Mouse (Mus musculus): ENCODE measurements at regions not wholly inside any gene's neighbourhood (a gene's known extent, or its start where the extent isn't known, plus 50 kb on each side); places are given as distances from the start of the nearest gene placed in this dataset.
"Not testable (repeated sequence)": the region's sequence is repeated elsewhere in the genome, so short reads cannot be mapped to it uniquely, and the experiment has no call there.

DNA sequence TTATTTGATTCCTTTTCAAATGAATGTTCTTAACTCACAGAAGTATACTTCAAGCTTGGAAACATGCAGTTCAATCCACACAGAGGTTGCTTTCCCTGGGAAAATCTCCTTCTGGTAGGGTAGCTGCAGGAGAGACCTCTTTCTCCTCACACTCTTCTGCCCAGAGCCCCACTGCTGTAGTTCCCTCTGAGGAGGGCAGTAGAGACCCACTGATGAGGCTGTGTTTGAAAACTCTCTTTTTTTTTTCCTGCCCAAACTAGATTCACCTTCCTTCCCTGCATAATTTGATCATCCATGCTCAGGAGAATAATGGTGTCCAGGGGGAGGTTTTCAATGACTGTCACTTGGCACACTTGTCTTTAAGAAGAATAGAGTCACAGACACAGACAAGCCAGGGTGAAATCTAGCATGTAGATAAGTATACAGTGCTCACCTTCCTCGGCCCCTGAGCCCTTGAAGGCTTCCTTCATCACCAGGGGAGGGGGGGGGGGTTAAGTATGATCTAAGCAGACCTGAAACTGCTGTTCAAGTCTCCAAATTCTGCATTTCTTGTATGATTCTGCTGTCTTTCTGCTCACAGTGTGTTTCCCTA is 457.3 kb upstream of the Nrsn1 start:
- DNase-seq (ENCODE audit: low spot score in 2 of 2), result no peak

DNA sequence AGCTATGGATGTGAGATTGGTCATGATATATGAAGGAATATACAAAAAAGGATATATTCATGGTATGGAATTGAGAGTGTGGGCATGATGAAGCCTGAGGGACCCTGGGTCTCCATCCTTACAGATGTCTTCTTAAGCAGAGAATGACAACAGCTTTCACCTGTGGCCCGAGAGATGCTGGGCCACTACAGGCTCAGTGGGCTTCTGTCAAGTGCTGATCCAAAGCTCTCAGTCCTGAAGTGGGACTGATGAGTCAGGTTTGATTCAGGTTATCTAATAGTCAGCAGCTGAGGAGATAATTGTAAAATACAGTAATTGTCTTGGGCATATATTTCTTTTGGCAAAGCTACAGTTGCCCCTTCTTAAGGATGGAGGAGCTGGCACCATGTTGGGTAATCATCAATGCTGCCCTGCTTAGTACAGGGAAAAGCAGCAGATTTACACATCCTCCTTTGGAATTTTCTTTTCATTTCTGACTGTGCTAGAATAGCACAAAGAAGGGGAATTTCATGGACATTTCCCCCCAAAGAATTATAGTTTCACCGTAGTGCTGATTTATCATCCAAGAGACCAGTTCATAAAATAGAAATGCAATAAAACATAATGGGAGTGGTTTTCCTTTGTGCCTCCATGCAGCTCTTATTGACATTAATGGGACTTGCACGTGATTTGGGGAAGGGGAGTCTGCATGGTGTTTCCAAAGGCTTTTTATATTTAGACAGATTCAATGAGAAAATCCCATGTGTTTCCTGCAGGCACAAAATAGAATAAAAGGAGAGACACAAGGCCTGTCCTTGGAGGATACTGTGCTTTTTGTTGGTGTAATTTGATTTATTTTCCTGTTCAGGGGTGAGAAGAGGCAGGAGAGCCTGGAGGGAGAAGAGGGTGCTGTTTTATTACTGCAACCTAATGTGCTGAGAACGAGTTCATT is 452.6 kb upstream of the Nrsn1 start:
- no peak for DNase-seq (ENCODE audit: low spot score in 2 of 2)

DNA sequence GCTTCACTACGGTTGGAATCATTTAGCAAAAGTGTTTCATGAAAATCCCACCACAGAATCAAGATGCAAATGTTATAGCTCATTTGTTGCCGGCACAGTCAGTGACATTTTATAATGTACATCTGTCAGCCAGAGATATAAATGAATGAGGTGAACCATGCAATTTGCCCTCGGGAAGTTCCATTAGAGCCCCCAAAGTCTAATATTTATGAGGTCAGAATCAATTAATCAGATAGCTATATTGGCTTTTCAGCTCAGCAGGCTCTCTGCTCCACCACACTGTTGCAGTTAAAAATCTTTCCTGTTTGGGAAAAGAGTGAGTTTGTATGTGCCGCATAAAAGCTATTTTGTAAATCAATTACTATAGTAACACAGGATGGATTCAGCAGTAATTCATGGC is 430.7 kb upstream of the Nrsn1 start:
- DNase-seq (ENCODE audit: low spot score in 2 of 2), result no peak

DNA sequence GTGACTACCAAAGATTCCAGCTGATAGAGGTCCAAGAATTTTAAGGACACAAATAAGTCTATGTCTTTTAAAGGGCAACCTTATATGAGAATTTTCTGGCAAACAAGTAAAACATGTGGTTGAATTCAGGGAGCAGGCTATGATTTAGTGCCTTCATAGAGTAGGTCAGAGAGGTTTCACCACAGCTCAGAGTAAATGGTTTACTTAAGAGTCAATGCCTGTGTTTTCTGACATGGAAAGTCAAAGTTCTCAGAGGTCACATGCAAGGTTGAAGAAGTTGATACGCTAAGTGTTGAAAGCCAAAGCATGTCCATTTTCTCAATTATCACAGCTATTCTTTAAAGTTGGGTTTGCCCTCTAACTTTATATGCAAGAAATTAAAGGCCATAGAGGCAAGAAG is 425.7 kb upstream of the Nrsn1 start:
- no peak for DNase-seq (ENCODE audit: low spot score in 2 of 2)

- DNase-seq (ENCODE audit: low spot score in 2 of 2), result no peak
These were observed 424.8 kb upstream of the Nrsn1 start for GRCm38 (mm10) chr13:25695017-25695604.

DNA sequence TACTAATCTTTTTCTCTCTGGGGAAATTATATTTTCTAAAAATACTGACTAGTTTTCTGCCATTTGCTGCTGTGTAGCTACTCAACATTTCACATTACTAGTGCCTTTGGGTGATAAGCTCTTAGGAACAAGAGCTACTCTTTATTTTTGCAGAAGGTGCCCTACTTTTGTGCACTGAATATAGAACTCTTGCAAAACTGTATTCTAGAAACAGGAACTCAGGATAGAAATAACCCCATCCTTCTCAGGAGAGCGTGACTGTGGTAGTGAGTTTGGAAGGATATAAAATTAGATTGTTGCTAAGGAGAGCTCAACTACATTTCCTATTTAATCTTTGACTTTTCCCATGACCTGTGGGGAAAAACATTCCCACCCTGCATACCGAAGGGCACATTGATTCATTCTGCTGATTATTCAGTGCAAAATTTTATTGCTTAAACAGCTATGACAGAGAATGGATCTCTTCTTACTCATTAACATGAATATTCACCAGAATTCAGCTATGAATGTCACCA is 408.0 kb upstream of the Nrsn1 start:
- DNase-seq (ENCODE audit: low spot score in 2 of 2), result no peak

DNA sequence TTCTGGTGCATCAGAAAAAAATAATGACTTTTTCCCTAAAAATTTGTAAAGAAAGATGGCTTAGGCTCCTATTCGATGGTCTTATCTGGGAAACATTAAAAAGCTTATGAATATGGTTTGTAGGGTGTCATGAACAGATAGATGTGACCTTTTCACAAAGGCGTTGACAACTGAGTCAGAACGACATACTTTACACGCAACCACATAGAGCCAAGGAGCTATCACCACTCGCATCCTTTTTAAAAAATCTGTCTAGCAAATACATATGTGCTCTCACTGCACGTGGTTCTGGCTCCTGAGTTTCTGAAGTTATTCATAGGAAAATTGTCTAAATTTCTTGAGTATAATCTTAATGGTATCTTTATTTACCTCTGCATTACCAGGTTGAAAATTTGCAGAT is 404.9 kb upstream of the Nrsn1 start:
- no peak for DNase-seq (ENCODE audit: low spot score in 2 of 2)

GRCm38 (mm10) chr13:25666022-25666421 is 395.7 kb upstream of the Nrsn1 start:
- no peak for DNase-seq (ENCODE audit: low spot score in 2 of 2)

DNA sequence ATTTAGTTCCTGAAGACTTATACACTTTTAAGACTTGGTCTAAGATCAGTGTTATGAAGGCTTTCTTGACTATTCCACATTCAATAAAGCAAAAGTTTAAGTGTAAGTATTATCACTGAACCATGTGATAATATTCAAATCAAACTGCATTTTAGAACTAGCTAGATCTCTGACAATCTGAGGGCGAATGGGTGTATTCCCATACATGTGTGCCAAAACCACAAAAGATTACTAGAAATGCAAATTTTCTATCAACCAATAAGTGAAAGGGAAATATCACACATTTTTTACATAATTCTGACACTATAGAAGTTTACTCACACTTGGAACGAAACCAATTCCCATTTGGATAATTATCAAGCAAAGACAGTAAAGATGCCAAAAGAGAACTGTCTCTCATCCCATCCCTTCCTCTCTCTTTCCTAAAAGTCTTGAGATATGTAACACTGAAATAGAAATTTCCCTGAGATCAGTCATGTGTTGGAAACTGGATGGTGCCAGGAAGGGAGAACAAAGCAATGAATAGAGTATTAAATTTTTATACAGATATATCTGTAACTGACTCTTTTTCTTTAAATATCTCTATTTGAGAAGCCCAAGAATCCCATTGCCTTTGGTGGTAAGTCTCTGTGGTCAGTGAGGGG is 394.8 kb upstream of the Nrsn1 start:
- no peak for DNase-seq (ENCODE audit: low spot score in 2 of 2)

DNA sequence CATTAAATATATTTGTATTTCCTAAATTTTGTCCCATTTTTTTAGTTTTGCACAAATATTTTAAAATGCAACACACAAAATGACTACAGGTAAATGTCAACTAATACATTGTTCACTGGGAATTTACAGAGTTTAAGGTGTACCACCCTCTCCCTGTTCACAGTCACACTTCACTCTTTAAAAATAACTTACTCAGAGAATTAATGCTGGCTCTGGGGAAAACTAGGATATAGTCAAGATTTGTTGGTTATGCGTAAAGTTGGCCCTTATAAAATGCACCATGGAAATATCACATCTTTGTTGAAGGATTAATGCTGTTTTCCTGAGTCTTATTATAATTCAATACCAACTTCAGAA is 378.1 kb upstream of the Nrsn1 start:
- no peak for DNase-seq (ENCODE audit: low spot score in 2 of 2)

DNA sequence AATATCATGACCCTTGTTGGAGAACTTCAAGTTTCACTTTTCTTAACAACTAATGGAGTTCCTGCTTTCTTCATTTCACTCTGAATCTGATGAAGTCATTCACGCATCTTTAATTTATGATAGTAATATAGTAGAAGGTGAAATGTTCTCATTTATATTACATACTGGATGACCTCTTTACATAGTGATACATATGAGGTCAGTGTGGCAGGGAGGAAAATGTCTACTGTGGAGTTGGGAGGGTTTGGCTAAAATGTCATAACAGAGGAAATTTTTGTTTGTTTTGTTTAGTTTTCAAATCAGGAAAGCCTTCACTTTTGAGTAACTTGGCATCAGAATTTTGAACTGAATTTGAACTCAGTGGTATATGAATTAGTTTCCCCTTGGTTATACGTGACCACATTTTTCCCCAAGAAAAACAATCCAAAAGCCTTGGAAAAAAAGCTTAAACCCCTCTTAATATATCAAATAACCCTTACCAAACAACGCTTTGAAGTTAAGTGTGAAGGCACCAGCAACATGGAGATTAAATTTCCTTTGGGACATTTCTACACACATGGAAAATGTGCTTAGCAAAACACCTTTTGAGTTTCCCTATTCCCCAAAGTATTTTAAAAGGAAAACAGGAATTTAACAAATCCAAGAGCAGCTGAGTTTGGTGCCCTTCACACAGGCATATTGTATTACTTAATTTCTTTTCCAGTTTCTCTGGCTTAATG is 377.6 kb upstream of the Nrsn1 start:
- no peak for DNase-seq (ENCODE audit: low spot score in 2 of 2)

DNA sequence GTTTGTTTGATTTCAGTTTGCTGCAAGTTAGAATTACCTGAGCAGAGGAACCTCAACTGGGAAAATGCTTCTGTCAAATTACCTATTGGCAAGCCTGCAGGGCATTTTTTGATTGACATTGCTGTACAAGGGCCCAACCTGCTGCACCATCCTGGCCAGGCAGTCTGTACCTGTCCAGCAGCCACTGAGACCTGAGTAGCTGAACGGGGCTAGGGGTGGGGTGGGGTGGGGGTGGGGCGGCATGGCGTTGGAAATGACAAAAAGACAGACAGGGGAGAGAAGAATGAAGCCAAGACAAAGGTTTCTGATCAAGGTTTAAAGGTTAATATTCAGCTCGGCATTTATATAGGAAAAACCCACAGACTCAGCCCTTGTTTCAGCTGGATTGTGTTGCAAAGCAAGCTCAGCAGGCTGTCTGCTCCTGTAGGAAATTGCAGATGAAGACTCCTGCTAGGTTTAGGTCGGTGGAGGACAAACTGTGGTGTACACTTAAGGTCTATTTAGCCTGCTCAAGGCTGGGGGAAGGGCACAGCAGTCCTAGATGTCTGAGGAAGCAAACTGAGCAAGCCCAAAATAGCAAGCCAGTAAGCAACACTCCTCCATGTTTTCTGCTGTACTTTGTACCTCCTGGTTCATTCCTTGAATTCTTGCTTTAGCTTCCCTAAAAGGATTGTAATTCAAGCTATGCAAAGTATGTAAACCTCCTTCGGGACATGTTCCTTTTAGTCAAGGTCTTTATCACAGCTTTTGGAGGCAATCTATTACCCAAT is 369.4 kb upstream of the Nrsn1 start:
- DNase-seq (ENCODE audit: low spot score in 2 of 2), result no peak

DNA sequence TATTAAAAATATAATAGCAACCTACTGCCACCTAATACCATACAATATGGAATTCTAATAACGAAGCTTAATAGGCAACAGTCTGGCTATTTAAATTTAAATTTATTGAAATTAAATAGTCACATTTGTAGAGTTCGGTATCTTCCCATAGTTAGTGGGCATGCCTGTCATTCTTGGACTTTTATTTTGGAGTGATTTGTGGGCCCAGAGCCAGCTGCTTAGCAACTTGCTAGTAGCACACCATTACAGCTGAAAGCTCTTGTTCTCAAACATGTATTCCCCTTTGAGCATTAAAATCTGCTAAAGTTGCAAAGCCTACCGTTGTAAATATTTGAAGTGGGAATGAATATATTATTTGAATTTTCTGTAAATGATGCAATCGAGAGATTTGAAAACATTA is 359.2 kb upstream of the Nrsn1 start:
- no peak for DNase-seq (ENCODE audit: low spot score in 2 of 2)

GRCm38 (mm10) chr13:25617578-25617977 is 347.3 kb upstream of the Nrsn1 start:
- DNase-seq (ENCODE audit: low spot score in 2 of 2), result no peak

GRCm38 (mm10) chr13:25611986-25612385 is 341.7 kb upstream of the Nrsn1 start:
- no peak for DNase-seq (ENCODE audit: low spot score in 2 of 2)

GRCm38 (mm10) chr13:25609641-25610040 is 339.3 kb upstream of the Nrsn1 start:
- no peak for DNase-seq (ENCODE audit: low spot score in 2 of 2)

DNA sequence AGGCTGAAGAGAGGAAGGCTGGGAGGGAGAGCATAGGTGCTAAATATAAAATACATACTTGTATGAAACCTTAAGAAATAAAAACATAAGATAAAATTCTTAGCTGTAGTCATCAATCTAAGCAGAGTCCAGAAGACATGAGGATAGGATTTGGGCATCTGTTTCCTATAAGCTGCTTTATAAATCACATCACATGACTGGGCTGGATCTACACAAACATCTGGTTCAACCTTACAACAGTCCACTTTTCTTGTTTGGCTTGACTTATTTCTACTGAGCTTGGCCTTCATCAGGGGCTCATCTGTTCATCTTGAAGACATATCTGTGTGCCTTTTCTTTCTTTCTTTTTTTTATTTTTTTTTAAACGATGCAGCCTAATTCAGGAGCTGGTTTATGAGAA is 338.9 kb upstream of the Nrsn1 start:
- DNase-seq (ENCODE audit: low spot score in 2 of 2), result no peak

GRCm38 (mm10) chr13:25601351-25601750 is 331.0 kb upstream of the Nrsn1 start:
- DNase-seq (ENCODE audit: low spot score in 2 of 2), result not testable (repeated sequence)

GRCm38 (mm10) chr13:25594629-25595028 is 324.3 kb upstream of the Nrsn1 start:
- DNase-seq (ENCODE audit: low spot score in 2 of 2), result no peak

DNA sequence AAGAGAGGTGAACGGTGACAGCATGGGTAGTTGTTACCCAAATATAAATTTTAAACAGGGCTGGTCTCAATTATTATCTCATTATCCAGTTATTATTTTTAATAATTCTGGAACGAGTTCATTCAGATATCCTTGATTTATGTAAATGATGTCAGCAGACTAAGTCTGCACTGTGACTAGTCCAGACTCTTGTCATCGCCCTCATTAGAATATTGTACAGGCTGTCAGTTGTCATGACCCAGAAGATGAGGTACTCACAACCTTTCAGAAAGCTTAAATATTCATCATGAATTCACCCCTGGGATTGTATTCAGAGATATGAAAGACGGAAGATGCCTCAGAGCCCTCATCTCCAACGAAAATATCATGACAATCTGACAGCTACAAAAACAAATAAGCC is 300.3 kb upstream of the Nrsn1 start:
- no peak for DNase-seq (ENCODE audit: low spot score in 2 of 2)

- DNase-seq (ENCODE audit: low spot score in 2 of 2), result peak in 1 of 2 experiments; percentile 18
These were observed 292.4 kb upstream of the Nrsn1 start for GRCm38 (mm10) chr13:25562746-25563145.

Measured in urinary bladder, postnatal 4 days (tissue).